Mouse (Mus musculus): ENCODE data around the gene Xpo5.

DNA sequence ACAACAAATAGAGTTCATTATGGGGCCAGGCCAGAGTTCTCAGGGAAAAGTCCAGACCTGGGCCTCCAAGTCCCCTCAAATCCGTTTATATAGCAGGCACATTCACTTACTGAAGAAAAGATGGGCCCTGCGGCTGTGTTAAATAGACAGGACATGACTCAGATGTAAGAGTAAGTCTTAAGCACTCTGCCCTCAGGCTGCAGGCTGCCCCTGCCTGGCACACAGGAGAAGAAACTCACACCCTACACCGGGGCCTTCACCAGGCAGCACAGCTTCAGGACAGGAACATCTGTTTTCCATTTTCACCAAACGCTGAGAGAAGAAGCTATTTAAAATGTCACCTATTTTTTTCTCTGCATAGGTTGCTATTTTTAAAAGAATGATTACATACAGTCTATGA is 75.0 kb downstream of the Xpo5 start:
- TF ChIP-seq GATA1 (IDR thresholded peaks at IDR 0.05; ENCODE audit: borderline replicate concordance, low read length) = no peak
- no peak for TF ChIP-seq FLI1 (IDR thresholded peaks at IDR 0.05; ENCODE audit: low read length)

All from megakaryocyte, embryonic 14.5 days (primary cell).